Mouse (Mus musculus) embryonic facial prominence, embryonic 13.5 days (tissue): ENCODE data around the gene Akap9. TPM values are rescaled to one million over a fixed set of nuclear protein-coding genes. Genes with fewer than 3 reads are reported as not detected.
"Not testable (repeated sequence)": the region's sequence is repeated elsewhere in the genome, so short reads cannot be mapped to it uniquely, and the experiment has no call there.

Experiments
- ATAC-seq: fragments of 200-750 bp; cut with Nextera tagmentation; 2 replicates; pipeline ENCODE4 v1.8.0; 2017; ENCODE audit warnings: low read depth; ENCODE audit not compliant: insufficient number of reproducible peaks, insufficient read depth, low FRiP score, low TSS enrichment
- H3K27ac ChIP-seq: fragments of 300-500 bp; sonication (generic); 2 replicates; pipeline ENCODE4 v1.5.1; 2015; ENCODE audit warnings: moderate library complexity, mild to moderate bottlenecking, inconsistent platforms
- H3K27me3 ChIP-seq: fragments of 300-500 bp; sonication (generic); 2 replicates; pipeline ENCODE4 v1.6.1; 2015; ENCODE audit warnings: mild to moderate bottlenecking, inconsistent platforms
- H3K36me3 ChIP-seq: fragments of 300-500 bp; sonication (generic); 2 replicates; pipeline ENCODE4 v1.6.1; 2015; ENCODE audit warnings: mild to moderate bottlenecking, inconsistent platforms
- H3K4me1 ChIP-seq: fragments of 300-500 bp; sonication (generic); 2 replicates; pipeline ENCODE4 v1.6.1; 2015; ENCODE audit warnings: inconsistent platforms
- H3K4me2 ChIP-seq: fragments of 300-500 bp; sonication (generic); 2 replicates; pipeline ENCODE4 v1.6.1; 2015; ENCODE audit warnings: moderate library complexity, mild to moderate bottlenecking, inconsistent platforms
- H3K4me3 ChIP-seq: fragments of 300-500 bp; sonication (generic); 2 replicates; pipeline ENCODE4 v1.5.1; 2015; ENCODE audit warnings: mild to moderate bottlenecking, inconsistent platforms
- H3K9ac ChIP-seq: fragments of 300-500 bp; sonication (generic); 2 replicates; pipeline ENCODE4 v1.6.1; 2015; ENCODE audit warnings: mild to moderate bottlenecking, inconsistent platforms
- H3K9me3 ChIP-seq: fragments of 300-500 bp; sonication (generic); 2 replicates; pipeline ENCODE4 v1.6.1; 2016; ENCODE audit warnings: inconsistent platforms
- WGBS: fragments of 180-500 bp; shearing (Covaris S2); methylation state at CpG from one replicate; pipeline ENCODE4 v1.1.7; 2015; ENCODE audit warnings: mixed read lengths; 5-methylcytosine and 5-hydroxymethylcytosine counted together
- polyA plus RNA-seq: library from polyadenylated mRNA; unstranded; fragments of >200 nt; fragmentation: Nextera tagmentation; extraction: Ambion mirVana; gene quantifications from 2 replicates; pipeline ENCODE4 v1.2.1, GENCODE M21; 2015

Gene Akap9
- polyA plus RNA-seq, 1 experiment from 2014 or later: 167 TPM

DNA sequence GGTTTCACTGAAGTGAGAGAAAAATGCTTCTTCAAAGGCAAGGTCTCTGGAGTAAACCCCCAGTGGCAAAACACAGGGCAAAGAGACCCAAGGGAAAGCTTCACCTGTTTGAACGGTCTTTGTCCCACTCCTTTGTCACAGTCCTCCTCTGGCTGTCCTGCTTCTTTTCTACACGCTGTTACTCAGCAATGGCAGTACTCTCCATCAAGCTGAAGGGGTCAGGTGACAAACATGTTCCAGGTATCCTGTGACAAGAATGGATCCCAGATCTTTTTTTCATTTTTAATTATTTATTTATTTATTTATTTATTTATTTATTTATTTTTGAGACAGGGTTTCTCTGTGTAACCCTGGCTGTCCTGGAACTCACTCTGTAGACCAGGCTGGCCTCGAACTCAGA lies 5.7 kb downstream of the Akap9 start:
- ATAC-seq: no peak
- Histone ChIP-seq H3K9ac (no peak overlapping the region), H3K27me3 (no peaks in the 10 kb centered on the region), H3K4me2 (no peak overlapping the region), H3K9me3 (no peaks in the 10 kb centered on the region), H3K27ac (no peak overlapping the region), H3K36me3 (0 out of 2 replicates have a peak, but pooled peaks cover 3% of the 10 kb centered on the region), H3K4me3 (no peak overlapping the region), H3K4me1 (peaks cover 15% of the 10 kb centered on the region)
- WGBS: 92% methylated on average over 3 of the region's 3 CpGs

DNA sequence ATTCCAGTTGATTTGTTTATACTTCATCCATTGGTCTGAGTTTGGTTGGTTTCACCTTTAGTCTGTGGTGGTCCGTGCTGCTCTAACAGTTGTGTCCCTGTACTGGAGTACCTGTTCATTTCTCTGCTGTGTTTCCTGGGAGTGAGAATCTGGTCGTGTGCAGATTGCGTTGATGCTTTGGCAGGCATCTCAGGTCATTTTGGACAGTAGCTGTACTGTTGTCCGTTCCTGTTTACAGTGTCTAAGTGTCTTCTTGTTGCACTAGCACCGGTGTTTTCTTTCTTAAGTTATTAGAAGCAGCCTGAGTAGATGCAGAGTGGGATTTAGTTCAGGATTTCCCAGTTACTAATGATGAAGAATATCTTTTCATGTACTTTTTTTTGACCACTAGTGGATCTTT lies 7.4 kb downstream of the Akap9 start:
- WGBS: 89% methylated on average over 5 of the region's 5 CpGs
- H3K9ac ChIP-seq: no peak overlapping the region
- ATAC-seq: no peak

DNA sequence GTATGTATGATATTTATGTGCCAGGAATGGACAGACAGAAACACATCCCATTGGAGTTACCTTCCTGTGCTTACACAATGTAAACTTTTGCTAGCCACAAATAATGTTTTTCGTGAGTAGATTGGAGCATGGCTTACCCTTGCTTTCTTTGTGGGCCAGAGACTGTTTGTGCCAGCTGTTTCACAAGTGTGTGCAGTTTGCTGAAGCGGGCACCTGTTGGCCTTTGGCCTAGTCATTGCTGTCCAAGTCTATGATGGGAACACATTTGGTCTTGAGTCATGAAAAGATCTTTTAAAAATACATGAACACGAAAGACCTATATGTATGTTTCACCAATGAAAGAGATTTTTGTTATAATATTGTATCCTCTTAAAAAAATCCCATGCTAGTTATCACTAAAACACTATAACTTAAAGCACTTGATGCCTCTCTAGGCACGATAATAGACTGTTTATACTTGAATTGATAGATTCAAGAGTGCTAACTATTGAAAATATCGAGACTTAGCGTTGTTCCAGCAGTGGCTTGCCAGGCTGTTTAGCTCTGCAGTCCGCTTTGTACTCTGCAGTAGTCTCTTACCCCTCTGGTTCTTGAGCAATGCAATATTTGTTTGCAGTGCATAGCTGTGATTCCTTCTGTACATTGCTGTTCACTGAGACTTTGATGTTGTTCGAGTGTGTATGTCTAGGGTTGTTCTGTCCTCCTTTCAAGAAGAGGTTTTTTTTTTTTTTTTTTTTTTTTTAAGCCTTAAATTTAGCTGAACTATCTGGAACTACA lies 8.1 kb downstream of the Akap9 start:
- Histone ChIP-seq H3K4me1 (no peaks in the 10 kb centered on the region), H3K9ac (no peak overlapping the region), H3K4me3 (no peak overlapping the region), H3K27me3 (no peaks in the 10 kb centered on the region), H3K9me3 (no peaks in the 10 kb centered on the region), H3K36me3 (0 out of 2 replicates have a peak, but pooled peaks cover 3% of the 10 kb centered on the region), H3K27ac (no peak overlapping the region), H3K4me2 (no peak overlapping the region)
- no peak for ATAC-seq
- WGBS: 91% methylated on average over 8 of the region's 8 CpGs

More for the DNA sequence above, 7.4 kb downstream of the Akap9 start:
- H3K4me2 ChIP-seq: no peak overlapping the region
- no peaks in the 10 kb centered on the region for H3K27me3 ChIP-seq
- no peak overlapping the region for H3K4me3 ChIP-seq
- peaks cover 6% of the 10 kb centered on the region for H3K4me1 ChIP-seq
- 0 out of 2 replicates have a peak, but pooled peaks cover 3% of the 10 kb centered on the region for H3K36me3 ChIP-seq
- H3K27ac ChIP-seq: no peak overlapping the region
- no peaks in the 10 kb centered on the region for H3K9me3 ChIP-seq

DNA sequence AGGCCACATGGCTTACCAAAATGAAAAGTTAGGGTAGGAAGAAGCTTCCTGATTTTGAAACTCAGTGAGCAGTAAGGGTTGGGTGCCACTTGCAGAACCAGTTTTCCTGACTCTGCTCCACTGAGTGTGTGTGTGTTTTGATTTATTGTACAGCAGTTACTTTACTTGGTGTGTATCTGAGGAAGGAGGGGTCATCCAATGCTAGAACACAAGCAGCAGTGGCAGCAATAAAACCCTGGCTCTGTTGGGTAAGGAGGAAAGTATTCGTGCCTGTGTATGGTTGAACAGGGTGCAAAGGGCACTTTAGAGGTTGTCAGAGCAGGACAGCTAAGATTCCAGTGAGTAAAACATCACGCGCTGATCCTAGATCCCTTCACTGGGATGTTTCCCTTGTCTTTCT lies 11.1 kb downstream of the Akap9 start:
- WGBS: 93% methylated on average over 3 of the region's 3 CpGs
- Histone ChIP-seq H3K9ac (no peak overlapping the region), H3K4me3 (no peak overlapping the region), H3K36me3 (no peaks in the 10 kb centered on the region), H3K4me1 (0 out of 2 replicates have a peak, but pooled peaks cover 5% of the 10 kb centered on the region), H3K4me2 (no peak overlapping the region), H3K9me3 (no peaks in the 10 kb centered on the region), H3K27ac (no peak overlapping the region), H3K27me3 (no peaks in the 10 kb centered on the region)
- no peak for ATAC-seq

DNA sequence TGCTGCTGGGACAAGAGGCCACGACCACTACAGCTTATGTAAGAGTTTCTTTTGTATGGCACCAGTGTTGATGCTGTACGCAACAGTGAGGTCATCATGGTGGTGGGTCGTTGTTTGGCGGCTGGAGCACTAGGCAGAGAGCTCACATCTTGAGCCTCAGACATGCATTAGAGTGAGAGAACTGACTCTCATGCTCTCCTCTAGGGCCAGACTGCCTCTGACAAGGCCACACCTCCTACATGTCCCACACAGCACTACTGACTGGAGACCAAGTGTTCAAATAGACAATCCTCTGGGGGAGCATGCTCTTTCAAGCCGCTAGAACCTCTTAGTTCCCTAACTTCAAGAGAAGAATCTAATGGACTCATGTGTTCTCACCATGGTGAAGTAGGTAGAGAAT lies 11.5 kb downstream of the Akap9 start:
- H3K4me2 ChIP-seq: no peak overlapping the region
- H3K36me3 ChIP-seq: no peaks in the 10 kb centered on the region
- 0 out of 2 replicates have a peak, but pooled peaks cover 5% of the 10 kb centered on the region for H3K4me1 ChIP-seq
- H3K9me3 ChIP-seq: no peaks in the 10 kb centered on the region
- H3K27me3 ChIP-seq: no peaks in the 10 kb centered on the region
- no peak overlapping the region for H3K9ac ChIP-seq
- no peak for ATAC-seq
- no peak overlapping the region for H3K27ac ChIP-seq
- 94% methylated on average over 5 of the region's 5 CpGs for WGBS
- no peak overlapping the region for H3K4me3 ChIP-seq

DNA sequence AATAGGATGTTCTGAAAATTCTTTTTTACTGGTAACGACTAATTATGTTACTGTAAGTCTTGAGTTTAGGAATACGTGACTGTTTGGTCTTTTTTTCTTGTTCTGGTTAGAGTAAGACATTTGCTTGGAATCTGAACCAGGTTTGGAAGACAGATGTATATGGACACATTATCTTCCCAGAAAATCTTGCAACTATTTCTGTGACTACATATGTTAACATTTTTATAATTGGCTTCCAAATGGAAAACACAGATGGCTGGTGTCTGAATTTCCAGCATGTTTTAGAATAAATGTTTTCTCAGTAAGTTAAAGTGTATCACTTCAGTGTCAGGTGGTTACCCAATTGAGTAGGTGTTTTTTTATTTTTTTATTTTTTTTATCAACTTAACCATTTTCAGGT lies 13.4 kb downstream of the Akap9 start:
- ATAC-seq: no peak
- no peak overlapping the region for H3K4me2 ChIP-seq
- WGBS: 52% methylated on average over 2 of the region's 2 CpGs

DNA sequence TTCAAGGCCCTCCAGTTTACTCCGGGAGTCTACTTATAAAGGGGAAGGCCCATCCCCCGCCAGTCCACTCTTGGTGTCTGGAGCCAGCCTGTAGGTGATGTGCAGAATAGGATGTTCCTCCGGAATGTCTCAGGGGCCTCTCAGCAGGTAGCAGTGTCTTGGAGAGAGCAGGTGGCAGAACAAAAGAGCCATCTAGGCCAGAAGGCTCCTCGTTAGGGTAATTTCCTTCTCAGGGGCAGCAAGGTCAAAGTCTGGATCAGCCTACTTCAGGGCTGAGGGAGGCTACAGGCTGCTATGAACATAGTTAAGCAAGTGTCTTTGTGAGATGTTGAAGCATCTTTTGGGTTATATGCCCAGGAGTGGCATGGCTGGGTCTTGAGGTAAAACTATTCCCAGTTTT lies 15.3 kb downstream of the Akap9 start:
- 73% methylated on average over 4 of the region's 4 CpGs for WGBS
- not testable (repeated sequence) for H3K9ac ChIP-seq, H3K27ac ChIP-seq, H3K4me1 ChIP-seq, H3K4me3 ChIP-seq, H3K27me3 ChIP-seq, H3K4me2 ChIP-seq, H3K9me3 ChIP-seq, ATAC-seq, H3K36me3 ChIP-seq

More for the DNA sequence above, 13.4 kb downstream of the Akap9 start:
- H3K9ac ChIP-seq: no peak overlapping the region
- H3K27me3 ChIP-seq: no peaks in the 10 kb centered on the region
- no peaks in the 10 kb centered on the region for H3K9me3 ChIP-seq
- H3K4me3 ChIP-seq: no peak overlapping the region
- H3K4me1 ChIP-seq: 0 out of 2 replicates have a peak, but pooled peaks cover 5% of the 10 kb centered on the region
- no peaks in the 10 kb centered on the region for H3K36me3 ChIP-seq
- H3K27ac ChIP-seq: no peak overlapping the region

DNA sequence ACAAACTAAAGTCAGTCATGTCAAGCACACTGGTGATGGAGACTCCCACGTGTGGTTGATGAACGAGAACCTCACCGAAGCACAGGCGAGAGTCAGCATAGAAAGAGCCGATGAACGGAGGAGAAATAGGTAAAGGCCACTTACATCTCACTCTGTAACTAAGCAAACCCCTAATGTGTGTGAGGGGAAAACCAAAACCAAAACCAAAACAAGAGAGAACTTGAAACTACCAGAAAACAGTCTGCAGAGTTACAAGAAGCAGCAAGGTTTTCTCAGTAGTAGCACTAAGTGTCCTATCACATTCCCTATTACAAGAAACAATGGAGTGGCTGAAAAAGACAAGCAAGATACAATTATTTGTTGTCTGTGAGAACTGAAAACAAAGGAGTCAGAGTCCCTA lies 24.6 kb downstream of the Akap9 start:
- WGBS: 95% methylated on average over 6 of the region's 6 CpGs
- H3K4me2 ChIP-seq: no peak overlapping the region
- no peaks in the 10 kb centered on the region for H3K27me3 ChIP-seq
- H3K4me3 ChIP-seq: no peak overlapping the region
- H3K36me3 ChIP-seq: peaks cover 70% of the 10 kb centered on the region
- no peaks in the 10 kb centered on the region for H3K4me1 ChIP-seq
- H3K9ac ChIP-seq: no peak overlapping the region
- H3K9me3 ChIP-seq: no peaks in the 10 kb centered on the region
- no peak overlapping the region for H3K27ac ChIP-seq
- no peak for ATAC-seq

DNA sequence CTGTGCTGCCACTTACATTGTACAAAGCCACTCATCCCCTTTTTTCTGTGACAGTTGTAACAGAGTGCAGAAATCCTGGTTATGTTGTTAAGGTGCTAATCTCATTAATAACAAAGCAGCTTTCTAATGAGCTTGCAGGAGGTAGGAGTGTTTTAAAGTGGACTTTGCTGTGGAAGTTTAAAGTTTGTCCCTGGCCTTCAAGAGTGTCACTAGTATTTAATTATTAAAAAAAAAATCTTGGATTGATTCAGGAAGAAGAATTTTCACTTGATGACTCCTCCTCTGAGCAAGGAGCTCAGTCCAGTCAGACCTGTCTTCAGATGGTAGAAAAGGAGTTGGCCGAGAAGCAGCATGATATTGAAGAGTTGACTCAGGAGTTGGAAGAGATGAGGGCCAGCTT lies 26.7 kb downstream of the Akap9 start:
- WGBS: 91% methylated on average over 1 of the region's 1 CpGs

DNA sequence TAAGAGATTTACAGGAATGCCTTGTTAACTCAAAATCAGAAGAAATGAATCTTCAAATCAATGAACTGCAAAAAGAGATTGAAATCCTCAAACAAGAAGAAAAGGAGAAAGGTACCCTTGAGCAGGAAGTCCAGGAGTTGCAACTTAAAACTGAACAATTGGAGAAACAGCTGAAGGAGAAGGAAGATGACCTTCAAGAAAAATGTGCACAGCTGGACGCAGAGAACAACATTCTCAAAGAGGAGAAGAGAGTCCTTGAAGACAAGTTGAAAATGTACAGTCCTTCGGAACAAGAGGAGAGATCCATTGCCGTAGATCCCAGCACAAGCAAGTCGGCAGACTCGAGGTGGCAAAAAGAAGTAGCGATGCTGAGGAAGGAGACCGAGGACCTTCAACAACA lies 33.4 kb downstream of the Akap9 start:
- Histone ChIP-seq H3K9me3 (no peaks in the 10 kb centered on the region), H3K36me3 (peaks cover 61% of the 10 kb centered on the region), H3K4me3 (no peak overlapping the region), H3K9ac (no peak overlapping the region), H3K4me1 (no peaks in the 10 kb centered on the region), H3K27me3 (no peaks in the 10 kb centered on the region), H3K4me2 (no peak overlapping the region), H3K27ac (no peak overlapping the region)
- ATAC-seq: no peak
- 96% methylated on average over 7 of the region's 7 CpGs for WGBS

More for the DNA sequence above, 26.7 kb downstream of the Akap9 start:
- Histone ChIP-seq H3K9ac (no peak overlapping the region), H3K4me3 (no peak overlapping the region), H3K4me2 (no peak overlapping the region), H3K9me3 (no peaks in the 10 kb centered on the region), H3K27ac (no peak overlapping the region), H3K36me3 (peaks cover 65% of the 10 kb centered on the region), H3K4me1 (no peaks in the 10 kb centered on the region), H3K27me3 (no peaks in the 10 kb centered on the region)
- ATAC-seq: no peak

DNA sequence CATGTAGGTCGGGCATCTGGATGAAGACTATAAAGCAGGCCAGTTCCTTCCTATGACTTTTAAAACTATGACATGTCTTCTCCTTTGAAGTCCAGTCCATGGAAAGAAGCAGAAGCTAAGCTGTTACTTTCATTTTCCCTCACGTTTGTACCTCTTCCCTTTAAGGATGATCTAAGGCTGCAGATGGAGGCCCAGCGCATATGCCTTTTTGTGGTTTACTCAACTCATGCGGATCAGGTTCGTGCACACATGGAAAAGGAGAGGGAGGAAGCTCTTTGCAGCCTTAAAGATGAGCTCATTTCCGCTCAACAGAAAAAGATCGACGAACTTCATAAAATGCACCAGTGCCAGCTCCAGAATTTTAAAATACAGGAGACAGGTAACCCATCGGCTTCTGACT lies 40.6 kb downstream of the Akap9 start:
- peaks cover 46% of the 10 kb centered on the region for H3K36me3 ChIP-seq
- no peak overlapping the region for H3K4me3 ChIP-seq
- H3K27ac ChIP-seq: no peak overlapping the region
- H3K9me3 ChIP-seq: no peaks in the 10 kb centered on the region
- H3K9ac ChIP-seq: no peak overlapping the region
- H3K4me1 ChIP-seq: no peaks in the 10 kb centered on the region
- no peak overlapping the region for H3K4me2 ChIP-seq
- H3K27me3 ChIP-seq: no peaks in the 10 kb centered on the region
- 90% methylated on average over 9 of the region's 9 CpGs for WGBS
- no peak for ATAC-seq

DNA sequence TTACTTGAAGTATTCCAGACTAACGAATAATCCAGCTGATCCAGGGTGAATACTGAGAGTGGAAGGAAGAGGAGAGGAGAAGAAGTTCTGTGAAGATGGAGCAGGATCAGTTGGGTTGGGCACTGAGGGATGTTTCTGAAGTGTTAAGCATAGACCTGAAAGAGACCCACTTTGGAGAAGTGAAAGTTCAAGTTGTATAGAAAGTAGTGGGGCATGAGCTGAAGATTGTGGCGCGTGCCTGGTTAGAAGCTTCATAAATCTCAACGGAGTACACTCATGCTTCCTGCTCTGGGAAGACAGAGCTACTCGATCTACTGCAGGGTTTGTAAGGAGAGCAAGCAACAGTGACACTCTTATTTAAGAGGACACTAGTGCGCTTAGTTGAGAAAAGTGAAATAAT lies 41.3 kb downstream of the Akap9 start:
- Histone ChIP-seq H3K9ac (no peak overlapping the region), H3K4me1 (no peaks in the 10 kb centered on the region), H3K9me3 (no peaks in the 10 kb centered on the region), H3K27ac (no peak overlapping the region), H3K36me3 (peaks cover 51% of the 10 kb centered on the region), H3K27me3 (no peaks in the 10 kb centered on the region), H3K4me3 (no peak overlapping the region), H3K4me2 (no peak overlapping the region)
- WGBS: 93% methylated on average over 6 of the region's 6 CpGs
- no peak for ATAC-seq
